Mouse (Mus musculus) ES-Bruce4 (cell line): ENCODE data around the gene Epha6. TPM values are rescaled to one million over a fixed set of nuclear protein-coding genes. Genes with fewer than 3 reads are reported as not detected.

Experiments used
- H3K27ac ChIP-seq: 2 replicates; pipeline ENCODE4 v1.5.1; 2012; ENCODE audit warnings: low read length, inconsistent platforms; ENCODE audit not compliant: insufficient read depth
- H3K27me3 ChIP-seq: 2 replicates; pipeline ENCODE4 v1.6.1; 2012; ENCODE audit warnings: mild to moderate bottlenecking, low read length, inconsistent platforms; ENCODE audit not compliant: control insufficient read depth, poor library complexity, insufficient read depth, severe bottlenecking
- H3K36me3 ChIP-seq: 2 replicates; pipeline ENCODE4 v1.6.1; 2012; ENCODE audit warnings: inconsistent platforms, mild to moderate bottlenecking, low read length, moderate library complexity; ENCODE audit not compliant: control insufficient read depth, poor library complexity, insufficient read depth, severe bottlenecking
- H3K4me1 ChIP-seq: one replicate; pipeline ENCODE4 v1.8.1; 2011; ENCODE audit warnings: low read length; ENCODE audit not compliant: control insufficient read depth, insufficient read depth
- H3K4me3 ChIP-seq: 2 replicates; pipeline ENCODE4 v1.5.1; 2011; ENCODE audit warnings: low read depth, mild to moderate bottlenecking, low read length
- H3K9ac ChIP-seq: 2 replicates; pipeline ENCODE4 v1.6.1; 2012; ENCODE audit warnings: low read depth, mild to moderate bottlenecking, inconsistent platforms; ENCODE audit not compliant: poor library complexity, severe bottlenecking
- H3K9me3 ChIP-seq: replicated peaks from 2 replicates; pipeline ENCODE4 v1.6.1; 2012; ENCODE audit warnings: mild to moderate bottlenecking, low read length, inconsistent platforms; ENCODE audit not compliant: control insufficient read depth, poor library complexity, insufficient read depth, severe bottlenecking
- CTCF ChIP-seq: IDR thresholded peaks from one replicate; pipeline ENCODE4 v1.8.1; 2011; ENCODE audit warnings: low read depth, low read length
- EP300 ChIP-seq: IDR thresholded peaks from 2 replicates; pipeline ENCODE4 v1.6.1; 2011; ENCODE audit warnings: low read depth, low read length; ENCODE audit not compliant: insufficient read depth
- POLR2A ChIP-seq: IDR thresholded peaks from one replicate; pipeline ENCODE4 v1.8.1; 2011; ENCODE audit warnings: low read length; ENCODE audit not compliant: insufficient read depth
- polyA plus RNA-seq: library from polyadenylated mRNA; stranded (reverse); fragments of >200 nt; gene quantifications from 2 replicates; pipeline ENCODE4 v1.2.4, GENCODE M21; 2011; ENCODE audit warnings: low read depth; ENCODE audit not compliant: missing spikeins, insufficient read depth, insufficient read length

Epha6 gene
- polyA plus RNA-seq, 1 experiment: not detected

- no peaks in the 10 kb centered on the region for H3K36me3 ChIP-seq
- TF ChIP-seq CTCF: no peak
- no peak for TF ChIP-seq POLR2A
- no peak for TF ChIP-seq EP300
- no peak overlapping the region for H3K9ac ChIP-seq
- H3K27ac ChIP-seq: no peak overlapping the region
- no peaks in the 10 kb centered on the region for H3K9me3 ChIP-seq
- no peaks in the 10 kb centered on the region for H3K27me3 ChIP-seq
- no peaks in the 10 kb centered on the region for H3K4me1 ChIP-seq
- no peak overlapping the region for H3K4me3 ChIP-seq
Observed at GRCm38 (mm10) chr16:59715524-59715923, 889.8 kb downstream of the Epha6 start.

GRCm38 (mm10) chr16:59693230-59693629 lies 912.1 kb downstream of the Epha6 start:
- no peak overlapping the region for H3K9ac ChIP-seq
- H3K27me3 ChIP-seq: no peaks in the 10 kb centered on the region
- H3K4me3 ChIP-seq: no peak overlapping the region
- H3K36me3 ChIP-seq: no peaks in the 10 kb centered on the region
- no peak overlapping the region for H3K27ac ChIP-seq
- no peak for TF ChIP-seq CTCF
- TF ChIP-seq POLR2A: no peak
- no peak for TF ChIP-seq EP300
- 0 out of 2 replicates have a peak, but pooled peaks cover 5% of the 10 kb centered on the region for H3K9me3 ChIP-seq
- no peaks in the 10 kb centered on the region for H3K4me1 ChIP-seq

GRCm38 (mm10) chr16:59689120-59689519 lies 916.2 kb downstream of the Epha6 start:
- no peaks in the 10 kb centered on the region for H3K27me3 ChIP-seq
- no peak overlapping the region for H3K27ac ChIP-seq
- H3K36me3 ChIP-seq: no peaks in the 10 kb centered on the region
- no peak for TF ChIP-seq EP300
- H3K9ac ChIP-seq: no peak overlapping the region
- no peak overlapping the region for H3K4me3 ChIP-seq
- H3K4me1 ChIP-seq: no peaks in the 10 kb centered on the region
- peaks cover 8% of the 10 kb centered on the region; the same call in 1 of the 2 replicates for H3K9me3 ChIP-seq

GRCm38 (mm10) chr16:59685135-59685534 lies 920.2 kb downstream of the Epha6 start:
- TF ChIP-seq EP300: no peak
- TF ChIP-seq POLR2A: no peak
- TF ChIP-seq CTCF: no peak

GRCm38 (mm10) chr16:59683434-59683833 lies 921.9 kb downstream of the Epha6 start:
- Histone ChIP-seq H3K9ac (no peak overlapping the region), H3K27me3 (no peaks in the 10 kb centered on the region)

More at GRCm38 (mm10) chr16:59685135-59685534, 920.2 kb downstream of the Epha6 start:
- no peak overlapping the region for H3K27ac ChIP-seq
- H3K4me1 ChIP-seq: no peaks in the 10 kb centered on the region
- no peaks in the 10 kb centered on the region for H3K27me3 ChIP-seq
- H3K9ac ChIP-seq: no peak overlapping the region
- peaks cover 8% of the 10 kb centered on the region; the same call in 1 of the 2 replicates for H3K9me3 ChIP-seq
- H3K4me3 ChIP-seq: no peak overlapping the region
- no peaks in the 10 kb centered on the region for H3K36me3 ChIP-seq

GRCm38 (mm10) chr16:59682216-59682891 lies 923.0 kb downstream of the Epha6 start:
- no peaks in the 10 kb centered on the region for H3K27me3 ChIP-seq
- H3K4me1 ChIP-seq: no peaks in the 10 kb centered on the region
- no peak for TF ChIP-seq CTCF
- TF ChIP-seq POLR2A: no peak
- no peak for TF ChIP-seq EP300
- no peak overlapping the region for H3K27ac ChIP-seq
- H3K9ac ChIP-seq: no peak overlapping the region
- H3K36me3 ChIP-seq: no peaks in the 10 kb centered on the region
- no peak overlapping the region for H3K4me3 ChIP-seq
- H3K9me3 ChIP-seq: no peaks in the 10 kb centered on the region

More at GRCm38 (mm10) chr16:59683434-59683833, 921.9 kb downstream of the Epha6 start:
- Histone ChIP-seq H3K36me3 (no peaks in the 10 kb centered on the region), H3K27ac (no peak overlapping the region), H3K4me3 (no peak overlapping the region), H3K9me3 (peaks cover 5% of the 10 kb centered on the region; the same call in 1 of the 2 replicates), H3K4me1 (no peaks in the 10 kb centered on the region)
- no peak for TF ChIP-seq EP300
- peak; percentile 69 for TF ChIP-seq CTCF
